Comparison of ENCODE assay signal across 8 mouse cellular contexts in genomic region chr5:115508859-115509147, GRCm38 (mm10). TPM values are rescaled to one million over a fixed set of nuclear protein-coding genes. Genes with fewer than 3 reads are reported as not detected.
DNase-seq lines count a peak whose midpoint lies in the region; ATAC-seq and TF ChIP-seq lines count a peak whose summit lies in the region.

No protein-coding gene starts in this region.

- no peak for TF ChIP-seq POLR2A in olfactory bulb, adult 2 months (IDR thresholded peaks at IDR 0.05; ENCODE audit: insufficient read depth, low read depth, low read length)

- DNase-seq in ES-E14 (ENCODE audit: low read depth, low spot score): no peak
- peak; percentile 51 to 67 for DNase-seq in heart, postnatal 36 days
- no peak for DNase-seq in limb, embryonic 11.5 days (ENCODE audit: low spot score)
- DNase-seq in ovary, postnatal 14 days (ENCODE audit: low spot score): no peak
- DNase-seq in cerebellum, adult 11 months: no peak

- in situ Hi-C loops in ES-E14 (cut with MboI; ENCODE audit: low sequenced_read_pairs in 2 of 2, unreplicated experiment in 2 of 2): no loop called here

- H3K4me3 ChIP-seq in ES-E14 (ENCODE audit: insufficient read depth in 1 of 2, low read depth in 1 of 2, low read length in 2 of 2, poor library complexity in 1 of 2, severe bottlenecking in 1 of 2): no peak overlapping the region
- H3K4me3 ChIP-seq in embryonic facial prominence, embryonic 12.5 days: peak overlapping the region; percentile 94
- H3K4me3 ChIP-seq in limb, embryonic 11.5 days (ENCODE audit: low read depth, low read length): peak overlapping the region; percentile 77; the same call in 1 of the 2 replicates
- H3K4me3 ChIP-seq in olfactory bulb, adult 2 months (ENCODE audit: insufficient read depth, low read depth, low read length): peak overlapping the region; percentile 13

- no peaks in the 10 kb centered on the region for H3K36me3 ChIP-seq in ES-E14 (ENCODE audit: control insufficient read depth, insufficient read depth, low read length, poor library complexity, severe bottlenecking)
- H3K36me3 ChIP-seq in embryonic facial prominence, embryonic 12.5 days: no peaks in the 10 kb centered on the region
- H3K36me3 ChIP-seq in limb, embryonic 11.5 days (ENCODE audit: control insufficient read depth, insufficient read depth, low read length): no peaks in the 10 kb centered on the region

- H3K9me3 ChIP-seq in ES-E14 (ENCODE audit: control insufficient read depth, insufficient read depth, low read depth, low read length): no peaks in the 10 kb centered on the region
- no peaks in the 10 kb centered on the region for H3K9me3 ChIP-seq in embryonic facial prominence, embryonic 12.5 days
- no peaks in the 10 kb centered on the region for H3K9me3 ChIP-seq in limb, embryonic 11.5 days (ENCODE audit: control insufficient read depth, low read length)

- no peaks in the 10 kb centered on the region for H3K27me3 ChIP-seq in embryonic facial prominence, embryonic 12.5 days
- no peaks in the 10 kb centered on the region for H3K27me3 ChIP-seq in limb, embryonic 11.5 days (ENCODE audit: control insufficient read depth, insufficient read depth, low read length)

- TF ChIP-seq CTCF in olfactory bulb, adult 2 months (IDR thresholded peaks at IDR 0.05; ENCODE audit: insufficient read depth, low read depth, low read length): no peak

- H3K4me2 ChIP-seq in embryonic facial prominence, embryonic 12.5 days (replicated peaks): peak overlapping the region; percentile 90
- peak overlapping the region; percentile 85 for H3K4me2 ChIP-seq in limb, embryonic 11.5 days (ENCODE audit: low read depth, severe bottlenecking)

- peaks cover 10 to 23% of the 10 kb centered on the region in 2 experiments for H3K4me1 ChIP-seq in ES-E14 (ENCODE audit: control insufficient read depth in 2 of 2, insufficient read depth in 2 of 2, low read length in 2 of 2, poor library complexity in 1 of 2)
- peaks cover 33% of the 10 kb centered on the region for H3K4me1 ChIP-seq in embryonic facial prominence, embryonic 12.5 days
- peaks cover 19% of the 10 kb centered on the region for H3K4me1 ChIP-seq in limb, embryonic 11.5 days (ENCODE audit: control insufficient read depth, insufficient read depth, low read length)
- H3K4me1 ChIP-seq in olfactory bulb, adult 2 months (ENCODE audit: control insufficient read depth, insufficient read depth, low read length): peaks cover 28% of the 10 kb centered on the region

- intact Hi-C loops in heart, postnatal 36 days (cut with DNase I): no loop called here

- ATAC-seq in embryonic facial prominence, embryonic 12.5 days (ENCODE audit: insufficient number of reproducible peaks, insufficient read depth, low FRiP score, low TSS enrichment): 0 out of 2 replicates have a peak, but pooled peaks have one; percentile 24
- ATAC-seq in limb, embryonic 11.5 days (ENCODE audit: insufficient number of reproducible peaks, low FRiP score, low TSS enrichment, low read depth): no peak
- ATAC-seq in granulocyte monocyte progenitor cell, adult 5-6 weeks (replicated peaks; ENCODE audit: poor library complexity, severe bottlenecking): no peak

- WGBS in embryonic facial prominence, embryonic 12.5 days: 11% methylated on average over 10 of the region's 10 CpGs
- WGBS in limb, embryonic 11.5 days: 53% methylated on average over 10 of the region's 10 CpGs
- 59% methylated on average over 10 of the region's 10 CpGs for WGBS in olfactory bulb, adult 2 months

- no peak overlapping the region for H3K27ac ChIP-seq in ES-E14 (ENCODE audit: insufficient read depth, low read depth, low read length, poor library complexity, severe bottlenecking)
- peak overlapping the region; percentile 72; the same call in 1 of the 2 replicates for H3K27ac ChIP-seq in embryonic facial prominence, embryonic 12.5 days
- no peak overlapping the region; the same call in 1 of the 2 replicates for H3K27ac ChIP-seq in limb, embryonic 11.5 days (replicated peaks; ENCODE audit: low read depth, low read length)
- no peak overlapping the region; the same call in 1 of the 2 replicates for H3K27ac ChIP-seq in olfactory bulb, adult 2 months (ENCODE audit: insufficient read depth, low read depth, low read length)

- peak overlapping the region; percentile 10; the same call in 1 of the 2 replicates for H3K9ac ChIP-seq in ES-E14 (ENCODE audit: insufficient read depth, low read depth, low read length, poor library complexity, severe bottlenecking)
- peak overlapping the region; percentile 91; the same call in 1 of the 2 replicates for H3K9ac ChIP-seq in embryonic facial prominence, embryonic 12.5 days
- peak overlapping the region; percentile 41 for H3K9ac ChIP-seq in limb, embryonic 11.5 days (ENCODE audit: low read length)

TF ChIP-seq in ES-E14, 5 proteins besides CTCF, POLR2A, EP300 and RAD21:
- no peak for TF ChIP-seq CHD2 (IDR thresholded peaks at IDR 0.05; ENCODE audit: low read depth, low read length)
- TF ChIP-seq ZC3H11A (IDR thresholded peaks at IDR 0.05; ENCODE audit: borderline replicate concordance, low read depth, low read length): no peak
- TF ChIP-seq ZNF384 (IDR thresholded peaks at IDR 0.05; ENCODE audit: low read depth, low read length): no peak
- no peak for TF ChIP-seq MAFK (IDR thresholded peaks at IDR 0.05; ENCODE audit: insufficient read depth, low read depth, low read length)
- TF ChIP-seq HCFC1 (IDR thresholded peaks at IDR 0.05; ENCODE audit: borderline replicate concordance, insufficient read depth, low read length): no peak

RNA-seq across cellular contexts. Expression of gene Pxn, which starts 2.3 kb away (rescaled TPM):
- total RNA-seq in ES-E14 (2012; rRNA removed): 25.5 and 29.4 TPM in 2 replicates
- polyA plus RNA-seq in embryonic facial prominence, embryonic 12.5 days (2016; fragmentation: Nextera tagmentation; extraction: Ambion mirVana): 46.8 and 47.1 TPM in 2 replicates
- total RNA-seq in heart, postnatal 36 days (2021): 10 to 100 TPM; 36.2 to 37.9 TPM
- polyA plus RNA-seq in limb, embryonic 11.5 days (2014; fragmentation: Nextera tagmentation; extraction: Ambion mirVana): 13.5 and 17.7 TPM in 2 replicates
- polyA plus RNA-seq in olfactory bulb, adult 2 months (2012; ENCODE audit: insufficient read depth, insufficient read length, low replicate concordance, missing spikeins): not detected in 2 replicates
- total RNA-seq in granulocyte monocyte progenitor cell, adult 5-6 weeks (2014; fragmentation: Nextera tagmentation): 56.2 and 57.1 TPM in 2 replicates
- 110 and 111 TPM in 2 replicates for total RNA-seq in granulocyte monocyte progenitor cell, adult 5-6 weeks (2017)

RNA-seq across cellular contexts. Expression of gene Sirt4, which starts 24.3 kb away (rescaled TPM):
- 15.3 and 25.7 TPM in 2 replicates for total RNA-seq in ES-E14 (2012; rRNA removed)
- 23.2 and 25.9 TPM in 2 replicates for polyA plus RNA-seq in embryonic facial prominence, embryonic 12.5 days (2016; fragmentation: Nextera tagmentation; extraction: Ambion mirVana)
- 10 to 100 TPM; 17.9 to 18.1 TPM for total RNA-seq in heart, postnatal 36 days (2021)
- polyA plus RNA-seq in limb, embryonic 11.5 days (2014; fragmentation: Nextera tagmentation; extraction: Ambion mirVana): 19.2 and 19.7 TPM in 2 replicates
- polyA plus RNA-seq in olfactory bulb, adult 2 months (2012; ENCODE audit: insufficient read depth, insufficient read length, low replicate concordance, missing spikeins): not detected in 2 replicates
- total RNA-seq in granulocyte monocyte progenitor cell, adult 5-6 weeks (2014; fragmentation: Nextera tagmentation): 9.2 and 23.1 TPM in 2 replicates
- 2.9 and 7.1 TPM in 2 replicates for total RNA-seq in granulocyte monocyte progenitor cell, adult 5-6 weeks (2017)

RNA-seq across cellular contexts. Expression of gene Pla2g1b, which starts 42.7 kb away (rescaled TPM):
- total RNA-seq in ES-E14 (2012; rRNA removed): 31.1 and 36.6 TPM in 2 replicates
- not detected in 2 replicates for polyA plus RNA-seq in embryonic facial prominence, embryonic 12.5 days (2016; fragmentation: Nextera tagmentation; extraction: Ambion mirVana)
- total RNA-seq in heart, postnatal 36 days (2021): not detected
- not detected in 2 replicates for polyA plus RNA-seq in limb, embryonic 11.5 days (2014; fragmentation: Nextera tagmentation; extraction: Ambion mirVana)
- not detected in 2 replicates for polyA plus RNA-seq in olfactory bulb, adult 2 months (2012; ENCODE audit: insufficient read depth, insufficient read length, low replicate concordance, missing spikeins)
- not detected in 2 replicates for total RNA-seq in granulocyte monocyte progenitor cell, adult 5-6 weeks (2014; fragmentation: Nextera tagmentation)
- not detected in 2 replicates for total RNA-seq in granulocyte monocyte progenitor cell, adult 5-6 weeks (2017)

RNA-seq across cellular contexts. Expression of gene Rplp0, which starts 50.5 kb away (rescaled TPM):
- 2,284 and 2,327 TPM in 2 replicates for total RNA-seq in ES-E14 (2012; rRNA removed)
- polyA plus RNA-seq in embryonic facial prominence, embryonic 12.5 days (2016; fragmentation: Nextera tagmentation; extraction: Ambion mirVana): 1,232 and 1,233 TPM in 2 replicates
- 100 to 1,000 TPM; 650 to 668 TPM for total RNA-seq in heart, postnatal 36 days (2021)
- polyA plus RNA-seq in limb, embryonic 11.5 days (2014; fragmentation: Nextera tagmentation; extraction: Ambion mirVana): 1,447 and 1,526 TPM in 2 replicates
- polyA plus RNA-seq in olfactory bulb, adult 2 months (2012; ENCODE audit: insufficient read depth, insufficient read length, low replicate concordance, missing spikeins): 613 and 1,282 TPM in 2 replicates
- 2,324 and 2,796 TPM in 2 replicates for total RNA-seq in granulocyte monocyte progenitor cell, adult 5-6 weeks (2014; fragmentation: Nextera tagmentation)
- total RNA-seq in granulocyte monocyte progenitor cell, adult 5-6 weeks (2017): 1,887 and 2,078 TPM in 2 replicates

RNA-seq across cellular contexts. Expression of gene Gcn1l1, which starts 56.3 kb away (rescaled TPM):
- total RNA-seq in ES-E14 (2012; rRNA removed): 112 and 163 TPM in 2 replicates
- 56.1 and 57.9 TPM in 2 replicates for polyA plus RNA-seq in embryonic facial prominence, embryonic 12.5 days (2016; fragmentation: Nextera tagmentation; extraction: Ambion mirVana)
- total RNA-seq in heart, postnatal 36 days (2021): 10 to 100 TPM; 43.1 to 49.5 TPM
- 39.6 and 44.5 TPM in 2 replicates for polyA plus RNA-seq in limb, embryonic 11.5 days (2014; fragmentation: Nextera tagmentation; extraction: Ambion mirVana)
- not detected in 2 replicates for polyA plus RNA-seq in olfactory bulb, adult 2 months (2012; ENCODE audit: insufficient read depth, insufficient read length, low replicate concordance, missing spikeins)
- total RNA-seq in granulocyte monocyte progenitor cell, adult 5-6 weeks (2014; fragmentation: Nextera tagmentation): 26.9 and 43.5 TPM in 2 replicates
- total RNA-seq in granulocyte monocyte progenitor cell, adult 5-6 weeks (2017): 33.4 and 37.4 TPM in 2 replicates

Comparison
In these comparisons a context has a peak if more than half of its experiments do, and no peak if none do; other contexts are left out.
1. DNase-seq: peak in heart, postnatal 36 days (2 of 2); none in ES-E14 (single experiment), limb, embryonic 11.5 days (single experiment), ovary, postnatal 14 days (single experiment) and cerebellum, adult 11 months (single experiment).
2. H3K4me3 ChIP-seq: peak in embryonic facial prominence, embryonic 12.5 days (single experiment), limb, embryonic 11.5 days (single experiment) and olfactory bulb, adult 2 months (single experiment); none in ES-E14 (0 of 2).
3. H3K9ac ChIP-seq: peak in every context shown above with its lines; median percentile 91 in embryonic facial prominence, embryonic 12.5 days; 41 in limb, embryonic 11.5 days; 10 in ES-E14.
4. RNA of gene Pla2g1b, which starts 42.7 kb away (total RNA-seq): 31.1 to 36.6 TPM in ES-E14; not detected in heart, postnatal 36 days and not detected in granulocyte monocyte progenitor cell, adult 5-6 weeks; every median in the first group is over 10 times any median in the second.